Mouse (Mus musculus): ENCODE data around the gene Dop1b. TPM values are rescaled to one million over a fixed set of nuclear protein-coding genes. Genes with fewer than 3 reads are reported as not detected.

The Dop1b gene
- polyA plus RNA-seq, 1 experiment from 2014 or later: 20.4 TPM

- H3K4me3 ChIP-seq (ENCODE audit: low read depth, low read length): no peak overlapping the region
- no peaks in the 10 kb centered on the region for H3K36me3 ChIP-seq (ENCODE audit: control insufficient read depth, insufficient read depth, low read length)
- no peaks in the 10 kb centered on the region for H3K9me3 ChIP-seq (ENCODE audit: control insufficient read depth, low read depth, low read length)
- no peaks in the 10 kb centered on the region for H3K4me1 ChIP-seq (ENCODE audit: control insufficient read depth, insufficient read depth, low read length)
- H3K4me2 ChIP-seq (replicated peaks; ENCODE audit: low read depth, low read length): no peak overlapping the region
- peak overlapping the region; percentile 58; the same call in 1 of the 2 replicates for H3K27ac ChIP-seq (ENCODE audit: low read length)
- no peak overlapping the region for H3K9ac ChIP-seq (replicated peaks; ENCODE audit: low read depth, low read length)
- 74% methylated on average over 12 of the region's 12 CpGs for WGBS
- no peak for ATAC-seq (ENCODE audit: insufficient number of reproducible peaks, insufficient read depth, low FRiP score, low read depth)
- H3K27me3 ChIP-seq (ENCODE audit: control insufficient read depth, insufficient read depth, low read length): no peaks in the 10 kb centered on the region
Measured at GRCm38 (mm10) chr16:93797021-93797840, 85.5 kb downstream of the Dop1b start.

DNA sequence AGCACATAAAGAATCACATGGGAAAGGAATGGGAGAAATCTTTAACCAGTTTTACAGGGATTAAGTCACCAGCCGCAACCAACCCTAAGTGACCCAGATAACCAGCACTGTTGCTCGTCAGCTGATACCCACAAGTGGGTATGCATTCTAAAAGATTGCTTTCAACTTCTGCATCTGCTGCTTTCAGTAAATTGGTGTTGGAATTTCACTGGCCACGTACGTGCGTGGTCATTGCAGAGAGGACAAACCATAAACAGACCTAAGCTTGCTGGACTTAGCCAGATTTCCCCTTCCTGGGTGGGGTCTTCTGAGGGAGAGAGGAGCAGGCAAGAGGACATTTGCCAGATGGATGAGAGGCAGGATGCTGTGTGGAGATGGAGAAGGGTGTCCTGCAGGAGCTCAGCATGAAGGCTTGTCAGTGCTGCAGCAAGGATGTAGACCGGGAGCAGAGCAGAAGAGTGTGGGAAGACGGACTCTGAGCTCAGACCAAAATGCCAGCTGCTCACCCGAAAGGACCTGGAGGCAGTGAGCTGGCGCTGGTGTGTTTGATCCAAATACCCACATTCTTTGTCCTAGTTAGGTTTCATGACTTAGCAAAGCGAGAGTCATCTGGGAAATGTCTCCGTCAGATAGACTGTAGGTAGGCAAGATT, 86.3 kb downstream of the Dop1b start:
- Histone ChIP-seq H3K4me1 (ENCODE audit: control insufficient read depth, insufficient read depth, low read length) (no peaks in the 10 kb centered on the region), H3K27me3 (ENCODE audit: control insufficient read depth, insufficient read depth, low read length) (no peaks in the 10 kb centered on the region), H3K27ac (ENCODE audit: low read length) (peak overlapping the region; percentile 58; the same call in 1 of the 2 replicates), H3K4me3 (ENCODE audit: low read depth, low read length) (no peak overlapping the region), H3K36me3 (ENCODE audit: control insufficient read depth, insufficient read depth, low read length) (no peaks in the 10 kb centered on the region), H3K9me3 (ENCODE audit: control insufficient read depth, low read depth, low read length) (no peaks in the 10 kb centered on the region), H3K4me2 (replicated peaks; ENCODE audit: low read depth, low read length) (no peak overlapping the region), H3K9ac (replicated peaks; ENCODE audit: low read depth, low read length) (no peak overlapping the region)
- 66% methylated on average over 11 of the region's 11 CpGs for WGBS
- no peak for ATAC-seq (ENCODE audit: insufficient number of reproducible peaks, insufficient read depth, low FRiP score, low read depth)

DNA sequence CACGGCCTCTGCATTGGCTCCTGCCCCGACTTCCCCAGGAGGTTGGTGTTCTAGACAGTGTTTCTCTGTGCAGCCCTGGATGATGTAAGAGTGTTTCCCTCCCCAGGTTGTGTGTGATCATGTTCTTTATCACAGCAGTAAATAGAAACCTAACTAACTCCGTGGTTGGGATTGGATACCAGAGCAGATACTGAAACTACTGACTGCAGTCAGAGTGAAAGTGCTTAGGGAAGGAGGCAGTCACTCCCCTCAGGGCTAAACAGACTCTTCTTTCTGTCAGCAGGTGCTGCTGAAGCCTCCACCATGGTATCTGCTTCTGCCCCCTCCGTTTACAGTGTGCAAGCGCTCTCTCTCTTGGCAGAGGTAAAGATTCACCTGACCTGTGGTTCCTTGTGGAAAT, 86.9 kb downstream of the Dop1b start:
- Histone ChIP-seq H3K4me2 (replicated peaks; ENCODE audit: low read depth, low read length) (no peak overlapping the region), H3K9ac (replicated peaks; ENCODE audit: low read depth, low read length) (no peak overlapping the region), H3K9me3 (ENCODE audit: control insufficient read depth, low read depth, low read length) (no peaks in the 10 kb centered on the region), H3K4me3 (ENCODE audit: low read depth, low read length) (no peak overlapping the region), H3K4me1 (ENCODE audit: control insufficient read depth, insufficient read depth, low read length) (no peaks in the 10 kb centered on the region), H3K27ac (ENCODE audit: low read length) (no peak overlapping the region), H3K36me3 (ENCODE audit: control insufficient read depth, insufficient read depth, low read length) (no peaks in the 10 kb centered on the region), H3K27me3 (ENCODE audit: control insufficient read depth, insufficient read depth, low read length) (no peaks in the 10 kb centered on the region)
- 58% methylated on average over 5 of the region's 5 CpGs for WGBS
- no peak for ATAC-seq (ENCODE audit: insufficient number of reproducible peaks, insufficient read depth, low FRiP score, low read depth)

DNA sequence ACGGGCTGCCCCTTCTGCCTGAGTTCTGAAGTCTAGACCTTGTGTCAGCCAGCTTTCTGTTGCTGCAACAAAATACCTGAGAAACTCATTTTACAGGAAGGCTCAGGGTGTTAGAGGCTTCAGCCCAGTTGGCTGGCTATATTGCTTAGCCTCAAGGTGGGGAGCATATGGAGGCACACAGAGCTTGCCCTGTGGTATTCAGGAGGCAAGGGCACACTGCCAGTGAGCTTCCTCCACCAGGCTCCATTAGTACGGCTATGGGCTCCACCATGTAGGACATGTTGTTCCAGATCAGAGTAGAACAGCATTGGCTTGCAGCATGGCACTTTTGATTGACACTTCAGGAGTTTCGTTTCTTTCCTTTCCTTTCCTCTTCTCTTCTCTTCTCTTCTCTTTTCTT, 87.4 kb downstream of the Dop1b start:
- Histone ChIP-seq H3K4me2 (replicated peaks; ENCODE audit: low read depth, low read length) (no peak overlapping the region), H3K4me1 (ENCODE audit: control insufficient read depth, insufficient read depth, low read length) (no peaks in the 10 kb centered on the region), H3K27ac (ENCODE audit: low read length) (no peak overlapping the region), H3K4me3 (ENCODE audit: low read depth, low read length) (no peak overlapping the region), H3K27me3 (ENCODE audit: control insufficient read depth, insufficient read depth, low read length) (no peaks in the 10 kb centered on the region), H3K9ac (replicated peaks; ENCODE audit: low read depth, low read length) (no peak overlapping the region), H3K9me3 (ENCODE audit: control insufficient read depth, low read depth, low read length) (no peaks in the 10 kb centered on the region), H3K36me3 (ENCODE audit: control insufficient read depth, insufficient read depth, low read length) (no peaks in the 10 kb centered on the region)
- WGBS: 86% methylated on average over 3 of the region's 3 CpGs
- ATAC-seq (ENCODE audit: insufficient number of reproducible peaks, insufficient read depth, low FRiP score, low read depth): no peak

- 94% methylated on average over 16 of the region's 16 CpGs for WGBS
Measured at GRCm38 (mm10) chr16:93799936-93800335, 88.2 kb downstream of the Dop1b start.

GRCm38 (mm10) chr16:93807167-93807566, 95.5 kb downstream of the Dop1b start:
- no peaks in the 10 kb centered on the region for H3K36me3 ChIP-seq (ENCODE audit: control insufficient read depth, insufficient read depth, low read length)
- H3K27ac ChIP-seq (ENCODE audit: low read length): no peak overlapping the region

More at GRCm38 (mm10) chr16:93799936-93800335, 88.2 kb downstream of the Dop1b start:
- no peak overlapping the region for H3K4me3 ChIP-seq (ENCODE audit: low read depth, low read length)
- H3K4me2 ChIP-seq (replicated peaks; ENCODE audit: low read depth, low read length): no peak overlapping the region
- H3K27ac ChIP-seq (ENCODE audit: low read length): no peak overlapping the region
- no peak for ATAC-seq (ENCODE audit: insufficient number of reproducible peaks, insufficient read depth, low FRiP score, low read depth)
- no peaks in the 10 kb centered on the region for H3K27me3 ChIP-seq (ENCODE audit: control insufficient read depth, insufficient read depth, low read length)
- H3K9me3 ChIP-seq (ENCODE audit: control insufficient read depth, low read depth, low read length): no peaks in the 10 kb centered on the region
- no peaks in the 10 kb centered on the region for H3K4me1 ChIP-seq (ENCODE audit: control insufficient read depth, insufficient read depth, low read length)
- H3K9ac ChIP-seq (replicated peaks; ENCODE audit: low read depth, low read length): no peak overlapping the region
- no peaks in the 10 kb centered on the region for H3K36me3 ChIP-seq (ENCODE audit: control insufficient read depth, insufficient read depth, low read length)

DNA sequence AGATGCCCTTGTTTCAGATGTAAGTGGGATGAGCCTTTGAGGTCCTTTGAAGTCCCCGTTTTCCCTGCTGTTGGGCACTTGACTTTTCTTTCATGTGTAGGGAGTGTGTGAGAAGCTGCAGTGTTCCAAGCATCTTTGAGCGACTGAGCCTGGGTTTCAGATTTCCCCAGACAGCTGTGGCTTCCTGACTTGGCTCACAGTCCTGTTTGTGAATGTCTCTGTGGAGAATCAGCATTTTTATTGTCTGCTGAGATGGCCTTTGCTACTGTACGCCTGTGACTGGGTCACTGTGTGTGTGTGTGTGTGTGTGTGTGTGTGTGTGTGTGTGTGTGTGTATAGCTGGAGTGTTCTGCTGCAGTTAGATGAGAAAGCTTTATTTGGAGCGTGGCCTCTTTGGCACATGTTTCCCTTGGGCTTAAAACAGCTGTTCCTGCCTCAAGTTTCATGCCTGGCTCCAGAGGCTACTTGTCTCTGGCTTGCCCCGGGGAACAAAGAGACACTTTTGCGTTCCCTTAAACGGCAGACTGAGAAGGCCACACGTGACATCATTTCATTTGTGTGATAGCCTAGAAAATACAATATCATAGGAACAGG, 96.4 kb downstream of the Dop1b start:
- Histone ChIP-seq H3K4me1 (ENCODE audit: control insufficient read depth, insufficient read depth, low read length) (peaks cover 12% of the 10 kb centered on the region), H3K36me3 (ENCODE audit: control insufficient read depth, insufficient read depth, low read length) (no peaks in the 10 kb centered on the region; the same call in 1 of the 2 replicates), H3K27ac (ENCODE audit: low read length) (peak overlapping the region; percentile 74), H3K27me3 (ENCODE audit: control insufficient read depth, insufficient read depth, low read length) (no peaks in the 10 kb centered on the region), H3K9ac (replicated peaks; ENCODE audit: low read depth, low read length) (no peak overlapping the region), H3K4me3 (ENCODE audit: low read depth, low read length) (no peak overlapping the region), H3K9me3 (ENCODE audit: control insufficient read depth, low read depth, low read length) (peaks cover 7% of the 10 kb centered on the region; the same call in 1 of the 2 replicates), H3K4me2 (replicated peaks; ENCODE audit: low read depth, low read length) (no peak overlapping the region)
- ATAC-seq (ENCODE audit: insufficient number of reproducible peaks, insufficient read depth, low FRiP score, low read depth): peak; percentile 61; the same call in 1 of the 2 replicates
- WGBS: 32% methylated on average over 8 of the region's 8 CpGs

More at GRCm38 (mm10) chr16:93807167-93807566, 95.5 kb downstream of the Dop1b start:
- no peak overlapping the region for H3K4me2 ChIP-seq (replicated peaks; ENCODE audit: low read depth, low read length)
- no peak overlapping the region for H3K9ac ChIP-seq (replicated peaks; ENCODE audit: low read depth, low read length)
- H3K4me3 ChIP-seq (ENCODE audit: low read depth, low read length): no peak overlapping the region
- H3K4me1 ChIP-seq (ENCODE audit: control insufficient read depth, insufficient read depth, low read length): peaks cover 12% of the 10 kb centered on the region
- WGBS: 92% methylated on average over 6 of the region's 6 CpGs
- no peak for ATAC-seq (ENCODE audit: insufficient number of reproducible peaks, insufficient read depth, low FRiP score, low read depth)
- no peaks in the 10 kb centered on the region for H3K27me3 ChIP-seq (ENCODE audit: control insufficient read depth, insufficient read depth, low read length)
- peaks cover 7% of the 10 kb centered on the region; the same call in 1 of the 2 replicates for H3K9me3 ChIP-seq (ENCODE audit: control insufficient read depth, low read depth, low read length)
